Mouse (Mus musculus) CH12.LX (cell line): ENCODE measurements around the gene Ireb2. TPM values are rescaled to one million over a fixed set of nuclear protein-coding genes. Genes with fewer than 3 reads are reported as not detected.

Experiments used
- DNase-seq: peaks from one replicate; pipeline ENCODE4 v3.0.0-alpha.2; 2013; ENCODE audit errors: extremely low read depth
- H3K27ac ChIP-seq: 2 replicates; pipeline ENCODE4 v1.5.1; 2012; ENCODE audit warnings: low read depth, mild to moderate bottlenecking, control low read depth, moderate library complexity; ENCODE audit not compliant: insufficient read depth
- H3K27me3 ChIP-seq: replicated peaks from 2 replicates; pipeline ENCODE3; 2012; ENCODE audit warnings: inconsistent platforms
- H3K36me3 ChIP-seq, 2 experiments: replicated peaks in 1 of 2; 2 replicates each; pipeline versions ENCODE3 to v1.6.1; 2012; ENCODE audit warnings: inconsistent platforms in 1 of 2, low read length in 1 of 2, mild to moderate bottlenecking in 1 of 2, mixed read lengths in 1 of 2, moderate library complexity in 1 of 2; ENCODE audit not compliant: control insufficient read depth in 1 of 2, insufficient read depth in 1 of 2
- H3K4me1 ChIP-seq, 2 experiments: 2 replicates each; pipeline ENCODE4 v1.6.1; 2012; ENCODE audit warnings: inconsistent platforms in 1 of 2, moderate library complexity in 1 of 2; ENCODE audit not compliant: insufficient read depth in 2 of 2, control insufficient read depth in 1 of 2
- H3K4me2 ChIP-seq: 2 replicates; pipeline ENCODE4 v1.6.1; 2012; ENCODE audit warnings: low read depth, mild to moderate bottlenecking, control low read depth; ENCODE audit not compliant: poor library complexity, insufficient read depth, severe bottlenecking
- H3K4me3 ChIP-seq, 3 experiments: fragments of 150-350 bp in 1 of 3; sonication (generic) in 1 of 3; replicated peaks in 1 of 3; 2 replicates each; pipeline versions ENCODE3 to v1.5.1; 2011 to 2012; ENCODE audit warnings: low read depth in 2 of 3, low read length in 2 of 3, mild to moderate bottlenecking in 2 of 3, moderate library complexity in 2 of 3, control low read depth in 1 of 3, improper control_type of control experiment in 1 of 3, inconsistent platforms in 1 of 3, mixed read lengths in 1 of 3; ENCODE audit not compliant: poor library complexity in 1 of 3
- H3K79me2 ChIP-seq: replicated peaks from 2 replicates; pipeline ENCODE4 v1.6.1; 2012; ENCODE audit warnings: mild to moderate bottlenecking, moderate library complexity; ENCODE audit not compliant: control insufficient read depth, poor library complexity, insufficient read depth, severe bottlenecking; ENCODE audit errors: extremely low read depth
- H3K9ac ChIP-seq: 2 replicates; pipeline ENCODE4 v1.6.1; 2012; ENCODE audit warnings: low read depth, mild to moderate bottlenecking, control low read depth, moderate library complexity; ENCODE audit not compliant: insufficient read depth
- H3K9me3 ChIP-seq: replicated peaks from 2 replicates; pipeline ENCODE3; 2012; ENCODE audit warnings: low read length, inconsistent platforms, mixed read lengths
- BHLHE40 ChIP-seq: IDR thresholded peaks from 2 replicates; pipeline ENCODE4 v1.6.1; 2011; ENCODE audit warnings: mild to moderate bottlenecking, low read depth, low read length, improper control_type of control experiment
- CHD1 ChIP-seq: IDR thresholded peaks from 2 replicates; pipeline ENCODE4 v1.6.1; 2012; ENCODE audit warnings: low read depth, low read length, improper control_type of control experiment, inconsistent platforms
- CHD2 ChIP-seq: IDR thresholded peaks from 2 replicates; pipeline ENCODE4 v1.6.1; 2011; ENCODE audit warnings: low read length, improper control_type of control experiment
- E2F4 ChIP-seq: IDR thresholded peaks from 2 replicates; pipeline ENCODE4 v1.6.1; 2011; ENCODE audit warnings: low read depth, low read length, improper control_type of control experiment; ENCODE audit not compliant: insufficient replicate concordance
- ELF1 ChIP-seq: IDR thresholded peaks from 2 replicates; pipeline ENCODE4 v1.6.1; 2014; ENCODE audit warnings: low read depth, mild to moderate bottlenecking, inconsistent platforms, low read length, improper control_type of control experiment
- EP300 ChIP-seq: IDR thresholded peaks from 2 replicates; pipeline ENCODE4 v1.6.1; 2011; ENCODE audit warnings: low read length, improper control_type of control experiment
- ETS1 ChIP-seq: conservative IDR thresholded peaks from 2 replicates; pipeline ENCODE4 v1.6.1; 2012; ENCODE audit warnings: low read depth, mild to moderate bottlenecking, inconsistent platforms, low read length, improper control_type of control experiment, moderate library complexity
- GABPA ChIP-seq: IDR thresholded peaks from 2 replicates; pipeline ENCODE4 v1.6.1; 2012; ENCODE audit warnings: low read depth, low read length, improper control_type of control experiment, inconsistent platforms; ENCODE audit not compliant: insufficient replicate concordance
- HCFC1 ChIP-seq: IDR thresholded peaks from 2 replicates; pipeline ENCODE4 v1.6.1; 2012; ENCODE audit warnings: low read depth, mild to moderate bottlenecking, inconsistent platforms, low read length, improper control_type of control experiment
- IRF4 ChIP-seq: IDR thresholded peaks from 2 replicates; pipeline ENCODE4 v1.6.1; 2014; ENCODE audit warnings: low read depth, mild to moderate bottlenecking, inconsistent platforms, low read length, improper control_type of control experiment
- JUN ChIP-seq: IDR thresholded peaks from 2 replicates; pipeline ENCODE4 v1.6.1; 2011; ENCODE audit warnings: low read depth, mild to moderate bottlenecking, low read length, improper control_type of control experiment, moderate library complexity; ENCODE audit not compliant: insufficient read depth
- JUND ChIP-seq: conservative IDR thresholded peaks from 2 replicates; pipeline ENCODE4 v1.6.1; 2011; ENCODE audit warnings: low read depth, low read length, improper control_type of control experiment
- KAT2A ChIP-seq: IDR thresholded peaks from 2 replicates; pipeline ENCODE4 v1.6.1; 2012; ENCODE audit warnings: low read length, improper control_type of control experiment, inconsistent platforms; ENCODE audit not compliant: insufficient replicate concordance
- MAFK ChIP-seq: IDR thresholded peaks from 2 replicates; pipeline ENCODE4 v1.6.1; 2011; ENCODE audit warnings: low read length, improper control_type of control experiment; ENCODE audit not compliant: insufficient replicate concordance
- MAX ChIP-seq: IDR thresholded peaks from 2 replicates; pipeline ENCODE4 v1.6.1; 2011; ENCODE audit warnings: low read length, improper control_type of control experiment
- MAZ ChIP-seq: IDR thresholded peaks from 2 replicates; pipeline ENCODE4 v1.6.1; 2012; ENCODE audit warnings: low read depth, mild to moderate bottlenecking, inconsistent platforms, low read length, improper control_type of control experiment, moderate library complexity
- MEF2A ChIP-seq: IDR thresholded peaks from 2 replicates; pipeline ENCODE4 v1.6.1; 2014; ENCODE audit warnings: low read depth, mild to moderate bottlenecking, inconsistent platforms, low read length, improper control_type of control experiment, borderline replicate concordance
- MXI1 ChIP-seq: IDR thresholded peaks from 2 replicates; pipeline ENCODE4 v1.6.1; 2011; ENCODE audit warnings: mild to moderate bottlenecking, low read depth, low read length, improper control_type of control experiment
- MYC ChIP-seq: IDR thresholded peaks from 2 replicates; pipeline ENCODE4 v1.6.1; 2011; ENCODE audit warnings: low read depth, mild to moderate bottlenecking, improper control_type of control experiment, low read length
- NELFE ChIP-seq: IDR thresholded peaks from 2 replicates; pipeline ENCODE4 v1.6.1; 2011; ENCODE audit warnings: low read depth, low read length, improper control_type of control experiment
- NRF1 ChIP-seq: IDR thresholded peaks from 2 replicates; pipeline ENCODE4 v1.6.1; 2014; ENCODE audit warnings: low read depth, mild to moderate bottlenecking, inconsistent platforms, low read length, improper control_type of control experiment, moderate library complexity
- PAX5 ChIP-seq: IDR thresholded peaks from 2 replicates; pipeline ENCODE4 v1.6.1; 2012; ENCODE audit warnings: low read length, inconsistent platforms, mixed read lengths
- POLR2A ChIP-seq: IDR thresholded peaks from 2 replicates; pipeline ENCODE4 v1.6.1; 2011; ENCODE audit warnings: low read depth, mild to moderate bottlenecking, improper control_type of control experiment, low read length
- RAD21 ChIP-seq: IDR thresholded peaks from 2 replicates; pipeline ENCODE4 v1.6.1; 2011; ENCODE audit warnings: low read depth, mild to moderate bottlenecking, low read length, improper control_type of control experiment, moderate library complexity
- SIN3A ChIP-seq: IDR thresholded peaks from 2 replicates; pipeline ENCODE4 v1.6.1; 2012; ENCODE audit warnings: low read length, improper control_type of control experiment, inconsistent platforms
- SMC3 ChIP-seq: IDR thresholded peaks from 2 replicates; pipeline ENCODE4 v1.6.1; 2011; ENCODE audit warnings: low read depth, low read length, improper control_type of control experiment
- TBP ChIP-seq: conservative IDR thresholded peaks from 2 replicates; pipeline ENCODE4 v1.6.1; 2011; ENCODE audit warnings: low read depth, low read length, improper control_type of control experiment
- TCF12 ChIP-seq: IDR thresholded peaks from 2 replicates; pipeline ENCODE4 v1.6.1; 2014; ENCODE audit warnings: low read depth, mild to moderate bottlenecking, inconsistent platforms, low read length, improper control_type of control experiment
- UBTF ChIP-seq: IDR thresholded peaks from 2 replicates; pipeline ENCODE4 v1.6.1; 2012; ENCODE audit warnings: low read depth, mild to moderate bottlenecking, inconsistent platforms, low read length, improper control_type of control experiment, moderate library complexity
- USF1 ChIP-seq: IDR thresholded peaks from 2 replicates; pipeline ENCODE4 v1.6.1; 2014; ENCODE audit warnings: low read depth, mild to moderate bottlenecking, inconsistent platforms, low read length, improper control_type of control experiment
- ZC3H11A ChIP-seq: IDR thresholded peaks from 2 replicates; pipeline ENCODE4 v1.6.1; 2012; ENCODE audit warnings: low read depth, mild to moderate bottlenecking, inconsistent platforms, low read length, improper control_type of control experiment
- ZKSCAN1 ChIP-seq: IDR thresholded peaks from 2 replicates; pipeline ENCODE4 v1.6.1; 2012; ENCODE audit warnings: low read depth, inconsistent platforms, low read length, improper control_type of control experiment, borderline replicate concordance
- ZMIZ1 ChIP-seq: IDR thresholded peaks from 2 replicates; pipeline ENCODE4 v1.6.1; 2012; ENCODE audit warnings: low read depth, mild to moderate bottlenecking, inconsistent platforms, low read length, improper control_type of control experiment
- ZNF384 ChIP-seq: IDR thresholded peaks from 2 replicates; pipeline ENCODE4 v1.6.1; 2012; ENCODE audit warnings: low read depth, low read length, improper control_type of control experiment, inconsistent platforms
- dilution Hi-C: fragments of 300-500 bp; cut with MboI; formaldehyde crosslinking; loops from 2 replicates; pipeline ENCODE4 v1.14.3; 2020; ENCODE audit warnings: low sequenced_read_pairs; ENCODE audit not compliant: extremely low pct_unique_long_range_greater_than_20kb, extremely low pct_ligation_motif_present
- in situ Hi-C: fragments of 300-500 bp; cut with MboI; formaldehyde crosslinking; loops from 3 replicates; pipeline ENCODE4 v1.14.3; 2019; ENCODE audit warnings: low sequenced_read_pairs, low pct_ligation_motif_present, low pct_unique_long_range_greater_than_20kb, mixed read lengths
- polyA plus RNA-seq: library from polyadenylated mRNA; unstranded; fragments of >175 nt; gene quantifications from 2 replicates; pipeline ENCODE4 v1.2.1, GENCODE M21; 2012; ENCODE audit warnings: low read depth; ENCODE audit not compliant: insufficient read length
- total RNA-seq, 2 experiments: library from RNA; depleted of rRNA; stranded (reverse); fragments of 300-350 nt in 1 of 2; fragments of >200 nt in 1 of 2; gene quantifications; 2 replicates each; pipeline ENCODE4 v1.2.3; 2012 to 2014

Gene Ireb2
- total RNA-seq (2012; rRNA removed) (15.0 and 15.7 TPM in 2 replicates), total RNA-seq (2014; rRNA removed) (33.7 and 37.6 TPM in 2 replicates), polyA plus RNA-seq (35.5 and 39.8 TPM in 2 replicates)

DNA sequence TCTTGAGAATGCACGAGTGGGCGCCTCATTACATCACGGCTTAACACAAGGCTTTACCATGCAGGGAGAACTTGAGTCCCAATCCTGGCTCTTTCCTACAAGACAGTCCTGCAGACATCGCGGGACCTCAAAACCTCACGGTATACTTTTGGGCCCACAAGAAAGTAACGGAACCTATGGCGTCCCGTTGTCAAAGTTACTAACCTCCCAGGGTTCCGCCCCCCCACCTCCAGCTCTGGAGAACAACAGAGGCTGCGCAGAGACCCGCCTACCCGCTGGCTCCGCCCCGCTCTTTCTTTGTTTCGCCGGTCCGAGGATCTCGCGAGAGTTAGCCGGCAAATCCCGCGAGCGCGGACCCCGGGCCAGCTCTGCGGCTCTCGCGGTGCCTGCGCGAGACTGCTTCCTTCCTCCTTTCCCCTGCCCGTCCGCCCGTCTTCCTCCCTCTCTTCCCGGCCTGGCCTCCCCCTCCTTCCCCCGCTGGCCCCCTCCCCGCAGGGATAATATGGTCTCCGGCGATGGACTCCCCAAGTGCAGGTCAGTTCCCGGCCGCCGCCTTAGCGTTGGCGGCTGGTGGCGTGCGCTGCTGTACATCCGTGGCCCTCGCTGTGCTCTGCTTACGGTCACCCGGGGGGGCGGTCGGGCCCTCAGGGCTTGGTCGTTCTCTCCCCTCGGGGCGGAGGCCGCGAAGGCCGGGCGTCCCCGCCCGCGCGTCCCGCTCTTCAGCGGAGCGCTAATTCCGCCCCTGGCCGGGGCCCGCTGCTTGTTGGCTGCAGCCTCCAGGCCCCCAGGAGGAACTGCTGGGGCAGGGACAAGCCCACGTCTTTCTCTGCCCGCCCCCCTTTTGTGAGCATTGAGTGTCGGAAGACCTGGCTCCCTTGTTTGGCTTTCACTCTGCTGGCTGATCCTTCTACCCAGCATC lies at the start of gene Ireb2:
Gene Ireb2, plus strand, starts transcription at position 427 of the 919 bp plus-strand sequence.
- peaks cover 42% of the 10 kb centered on the region for H3K79me2 ChIP-seq

GRCm38 (mm10) chr9:54816508-54817201 lies 46.9 kb upstream of the Ireb2 start:
- in situ Hi-C loops = no loop called here
- Histone ChIP-seq H3K4me2 (no peak overlapping the region), H3K27me3 (peaks cover 5% of the 10 kb centered on the region), H3K27ac (no peak overlapping the region), H3K9ac (no peak overlapping the region), H3K36me3 (no peaks in the 10 kb centered on the region), H3K9me3 (no peaks in the 10 kb centered on the region), H3K4me3 (no peak overlapping the region), H3K4me1 (no peaks in the 10 kb centered on the region), H3K79me2 (no peaks in the 10 kb centered on the region)
- dilution Hi-C loops = no loop called here
- no peak for DNase-seq
- no peak for TF ChIP-seq MYC
- no peak for TF ChIP-seq UBTF
- no peak for TF ChIP-seq IRF4
- TF ChIP-seq EP300 = no peak
- TF ChIP-seq NELFE = no peak
- TF ChIP-seq SIN3A = no peak
- TF ChIP-seq TCF12 = no peak
- TF ChIP-seq ETS1 = no peak
- TF ChIP-seq MXI1 = no peak
- no peak for TF ChIP-seq USF1
- no peak for TF ChIP-seq NRF1
- no peak for TF ChIP-seq SMC3
- no peak for TF ChIP-seq POLR2A
- no peak for TF ChIP-seq MAX
- no peak for TF ChIP-seq BHLHE40
- TF ChIP-seq, all 38 proteins: peak for 0

More for the DNA sequence above, at the start of gene Ireb2:
- Histone ChIP-seq H3K36me3 (peaks cover 10 to 32% of the 10 kb centered on the region in 2 experiments), H3K27ac (peak within 1 kb of the TSS; percentile 20; the same call in 1 of the 2 replicates), H3K9ac (peak within 1 kb of the TSS; percentile 97), H3K4me1 (peaks cover 5 to 40% of the 10 kb centered on the region in 2 experiments), H3K4me3 (peak within 1 kb of the TSS; percentile 85 to 98 (median 91)), H3K9me3 (no peaks in the 10 kb centered on the region), H3K27me3 (peaks cover 2% of the 10 kb centered on the region), H3K4me2 (peak within 1 kb of the TSS; percentile 75)
- TF ChIP-seq MAFK (no peak), MYC (no peak), JUND (no peak), EP300 (no peak), SMC3 (no peak), MAX (no peak), ZC3H11A (no peak), IRF4 (no peak), KAT2A (no peak), NELFE (peak; percentile 68), E2F4 (no peak), PAX5 (no peak), CHD2 (peak; percentile 99), MXI1 (peak; percentile 51), CHD1 (no peak), UBTF (peak; percentile 44; the same call in 1 of the 2 replicates), ZMIZ1 (0 out of 2 replicates have a peak, but pooled peaks have one; percentile 23), USF1 (no peak), GABPA (no peak), POLR2A (peak; percentile 87), MEF2A (no peak), ELF1 (peak; percentile 76), HCFC1 (peak; percentile 76), TBP (peak; percentile 47; the same call in 1 of the 2 replicates), RAD21 (no peak), JUN (no peak), ZKSCAN1 (no peak), SIN3A (peak; percentile 92), ZNF384 (no peak), ETS1 (no peak), TCF12 (0 out of 2 replicates have a peak, but pooled peaks have one; percentile 38), BHLHE40 (no peak), NRF1 (peak; percentile 90), MAZ (peak; percentile 66; the same call in 1 of the 2 replicates)
- dilution Hi-C loops (no loop called here), in situ Hi-C loops (no loop called here)
- peak; percentile 98 for DNase-seq
